Mouse (Mus musculus): Measurements from ENCODE around the gene Hhatl. TPM values are rescaled to one million over a fixed set of nuclear protein-coding genes. Genes with fewer than 3 reads are reported as not detected.
A peak's percentile ranks its signal among the peaks of the same experiment; 100 is the strongest.

Hhatl gene
- polyA plus RNA-seq, 1 experiment from 2014 or later: 4.3 TPM

DNA sequence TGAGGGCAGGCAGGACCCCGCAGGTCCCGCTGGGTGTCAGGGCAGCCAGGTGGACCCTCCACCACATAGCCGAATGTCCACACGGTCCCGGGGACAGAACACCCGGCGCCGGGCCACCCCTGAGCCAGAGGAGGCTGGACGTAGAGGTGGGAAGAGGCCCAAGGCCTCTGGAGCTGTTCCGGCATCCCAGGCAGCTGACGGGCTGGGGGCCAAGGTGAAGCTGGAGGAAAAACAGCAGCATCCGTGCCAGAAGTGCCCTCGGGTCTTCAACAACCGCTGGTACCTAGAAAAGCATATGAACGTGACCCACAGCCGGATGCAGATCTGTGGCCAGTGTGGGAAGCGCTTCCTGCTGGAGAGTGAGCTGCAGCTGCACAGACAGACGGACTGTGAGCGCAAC, 28.6 kb downstream of the Hhatl start:
- H3K27ac ChIP-seq (ENCODE audit: low read length): no peak overlapping the region
- H3K9ac ChIP-seq (ENCODE audit: low read length): no peak overlapping the region
- no peak overlapping the region for H3K4me2 ChIP-seq (ENCODE audit: low read depth, low read length)
- no peak overlapping the region for H3K4me3 ChIP-seq (replicated peaks; ENCODE audit: low read length)
- no peaks in the 10 kb centered on the region for H3K27me3 ChIP-seq (ENCODE audit: control insufficient read depth, insufficient read depth, low read length)
- H3K36me3 ChIP-seq (ENCODE audit: control insufficient read depth, insufficient read depth, low read length): peaks cover 18% of the 10 kb centered on the region
- no peaks in the 10 kb centered on the region for H3K9me3 ChIP-seq (replicated peaks; ENCODE audit: control insufficient read depth, low read length)
- no peak for ATAC-seq (ENCODE audit: insufficient read depth, low FRiP score)
- peaks cover 12% of the 10 kb centered on the region for H3K4me1 ChIP-seq (ENCODE audit: control insufficient read depth, insufficient read depth, low read length)
- 86% methylated on average over 19 of the region's 19 CpGs for WGBS

DNA sequence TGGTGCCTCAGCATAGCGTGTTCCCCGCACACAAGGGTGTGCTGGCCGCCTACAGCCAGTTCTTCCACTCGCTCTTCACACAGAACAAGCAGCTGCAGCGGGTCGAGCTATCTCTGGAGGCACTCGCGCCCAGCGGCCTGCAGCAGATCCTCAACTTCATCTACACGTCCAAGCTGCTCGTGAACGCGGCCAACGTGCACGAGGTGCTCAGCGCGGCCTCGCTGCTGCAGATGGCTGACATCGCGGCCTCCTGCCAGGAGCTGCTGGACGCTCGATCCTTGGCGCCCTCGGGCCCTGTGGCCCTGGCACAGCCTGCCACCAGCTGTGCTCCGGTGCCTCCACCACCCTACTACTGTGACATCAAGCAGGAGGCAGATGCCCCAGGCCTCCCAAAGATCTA, 29.5 kb downstream of the Hhatl start:
- ATAC-seq (ENCODE audit: insufficient read depth, low FRiP score): no peak
- H3K36me3 ChIP-seq (ENCODE audit: control insufficient read depth, insufficient read depth, low read length): peaks cover 18% of the 10 kb centered on the region
- H3K9me3 ChIP-seq (replicated peaks; ENCODE audit: control insufficient read depth, low read length): no peaks in the 10 kb centered on the region
- H3K4me2 ChIP-seq (ENCODE audit: low read depth, low read length): no peak overlapping the region
- no peak overlapping the region for H3K27ac ChIP-seq (ENCODE audit: low read length)
- H3K4me3 ChIP-seq (replicated peaks; ENCODE audit: low read length): no peak overlapping the region
- WGBS: 91% methylated on average over 25 of the region's 25 CpGs
- H3K4me1 ChIP-seq (ENCODE audit: control insufficient read depth, insufficient read depth, low read length): peaks cover 19% of the 10 kb centered on the region
- no peak overlapping the region for H3K9ac ChIP-seq (ENCODE audit: low read length)
- no peaks in the 10 kb centered on the region for H3K27me3 ChIP-seq (ENCODE audit: control insufficient read depth, insufficient read depth, low read length)

DNA sequence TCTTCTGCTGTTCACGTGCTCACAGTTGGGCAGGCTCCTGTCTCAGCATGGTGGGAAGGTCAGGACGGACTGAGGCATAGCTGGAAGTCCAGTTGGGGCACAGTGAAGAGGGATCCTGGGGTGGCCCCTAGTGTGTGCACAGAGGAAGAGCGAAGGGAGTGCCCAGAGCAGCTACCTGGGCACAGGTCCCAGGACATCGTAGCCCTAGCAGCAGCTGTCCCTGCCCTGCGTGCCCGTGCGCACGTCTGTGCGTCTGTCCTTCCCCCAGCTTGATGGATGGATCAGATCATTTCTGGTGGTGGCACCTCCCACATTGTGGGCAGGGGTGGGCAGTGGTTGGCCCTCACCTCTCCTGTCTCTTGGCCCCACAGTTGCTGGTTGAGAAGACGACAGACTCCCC, 30.1 kb downstream of the Hhatl start:
- ATAC-seq (ENCODE audit: insufficient read depth, low FRiP score): no peak
- Histone ChIP-seq H3K4me1 (ENCODE audit: control insufficient read depth, insufficient read depth, low read length) (peaks cover 19% of the 10 kb centered on the region), H3K36me3 (ENCODE audit: control insufficient read depth, insufficient read depth, low read length) (peaks cover 13% of the 10 kb centered on the region), H3K4me2 (ENCODE audit: low read depth, low read length) (no peak overlapping the region), H3K27me3 (ENCODE audit: control insufficient read depth, insufficient read depth, low read length) (no peaks in the 10 kb centered on the region), H3K9ac (ENCODE audit: low read length) (no peak overlapping the region), H3K27ac (ENCODE audit: low read length) (no peak overlapping the region), H3K4me3 (replicated peaks; ENCODE audit: low read length) (no peak overlapping the region), H3K9me3 (replicated peaks; ENCODE audit: control insufficient read depth, low read length) (no peaks in the 10 kb centered on the region)
- whole genome bisulfite sequencing: 85% methylated on average over 10 of the region's 10 CpGs

DNA sequence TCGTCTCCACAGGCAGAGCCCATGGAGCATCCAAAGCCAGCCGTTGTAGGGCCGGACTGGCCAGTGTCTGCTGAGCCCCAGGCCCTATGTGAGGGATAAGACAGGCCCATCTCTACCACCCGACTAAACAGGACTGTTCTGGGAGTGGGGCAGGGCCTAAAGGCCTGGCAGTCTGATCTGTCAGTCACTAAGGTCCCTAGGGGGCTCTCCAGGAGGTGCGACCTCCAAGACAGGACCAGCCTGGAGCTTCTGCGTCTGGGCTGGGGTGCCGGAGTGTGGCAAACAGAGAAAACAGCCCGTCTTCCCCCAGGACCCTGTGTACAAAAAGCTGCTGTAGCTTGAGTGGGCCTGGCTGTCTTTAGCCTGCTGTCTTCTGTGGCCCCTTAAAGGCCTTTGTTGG, 30.5 kb downstream of the Hhatl start:
- WGBS: 71% methylated on average over 8 of the region's 8 CpGs
- Histone ChIP-seq H3K4me2 (ENCODE audit: low read depth, low read length) (0 out of 2 replicates have a peak overlapping the region, but pooled peaks have one; percentile 89), H3K36me3 (ENCODE audit: control insufficient read depth, insufficient read depth, low read length) (peaks cover 11% of the 10 kb centered on the region), H3K4me1 (ENCODE audit: control insufficient read depth, insufficient read depth, low read length) (peaks cover 19% of the 10 kb centered on the region), H3K4me3 (replicated peaks; ENCODE audit: low read length) (no peak overlapping the region), H3K27ac (ENCODE audit: low read length) (no peak overlapping the region), H3K27me3 (ENCODE audit: control insufficient read depth, insufficient read depth, low read length) (no peaks in the 10 kb centered on the region), H3K9ac (ENCODE audit: low read length) (no peak overlapping the region), H3K9me3 (replicated peaks; ENCODE audit: control insufficient read depth, low read length) (no peaks in the 10 kb centered on the region)
- ATAC-seq (ENCODE audit: insufficient read depth, low FRiP score): no peak

DNA sequence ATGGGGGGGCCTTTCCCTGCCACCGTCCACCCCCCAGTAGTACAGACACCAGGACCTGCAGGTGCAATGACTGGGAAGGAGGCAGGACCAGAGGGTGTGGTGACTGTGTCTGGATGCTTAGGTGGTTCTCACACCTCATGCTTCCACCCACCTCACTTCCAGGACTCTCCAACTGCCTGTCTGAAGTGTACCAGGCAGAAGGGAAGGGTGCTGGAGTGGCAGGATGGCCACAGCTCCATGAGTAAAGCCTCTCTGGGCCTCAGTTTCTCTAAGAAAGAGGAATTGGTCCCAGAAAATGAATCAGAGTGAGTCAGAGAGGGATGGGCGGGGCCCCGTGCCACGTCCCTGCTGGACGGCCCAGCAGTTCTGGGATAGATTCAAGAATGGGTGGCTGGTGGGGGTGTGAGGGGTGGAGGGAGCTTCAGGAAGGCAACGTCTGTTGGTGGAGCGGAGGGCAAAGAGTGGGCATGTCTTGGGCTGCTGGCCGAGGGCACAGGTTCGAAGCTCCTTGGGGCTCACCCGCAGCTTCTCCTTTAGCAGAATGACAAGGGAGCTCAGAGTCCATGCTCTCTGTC, 31.1 kb downstream of the Hhatl start:
- no peak for ATAC-seq (ENCODE audit: insufficient read depth, low FRiP score)
- peak overlapping the region; percentile 89 for H3K4me2 ChIP-seq (ENCODE audit: low read depth, low read length)
- H3K4me3 ChIP-seq (replicated peaks; ENCODE audit: low read length): peak overlapping the region; percentile 87
- WGBS: 53% methylated on average over 10 of the region's 10 CpGs
- H3K27ac ChIP-seq (ENCODE audit: low read length): peak overlapping the region; percentile 90
- H3K4me1 ChIP-seq (ENCODE audit: control insufficient read depth, insufficient read depth, low read length): peaks cover 19% of the 10 kb centered on the region
- H3K36me3 ChIP-seq (ENCODE audit: control insufficient read depth, insufficient read depth, low read length): peaks cover 13% of the 10 kb centered on the region
- H3K9ac ChIP-seq (ENCODE audit: low read length): peak overlapping the region; percentile 96
- H3K27me3 ChIP-seq (ENCODE audit: control insufficient read depth, insufficient read depth, low read length): no peaks in the 10 kb centered on the region
- H3K9me3 ChIP-seq (replicated peaks; ENCODE audit: control insufficient read depth, low read length): no peaks in the 10 kb centered on the region

DNA sequence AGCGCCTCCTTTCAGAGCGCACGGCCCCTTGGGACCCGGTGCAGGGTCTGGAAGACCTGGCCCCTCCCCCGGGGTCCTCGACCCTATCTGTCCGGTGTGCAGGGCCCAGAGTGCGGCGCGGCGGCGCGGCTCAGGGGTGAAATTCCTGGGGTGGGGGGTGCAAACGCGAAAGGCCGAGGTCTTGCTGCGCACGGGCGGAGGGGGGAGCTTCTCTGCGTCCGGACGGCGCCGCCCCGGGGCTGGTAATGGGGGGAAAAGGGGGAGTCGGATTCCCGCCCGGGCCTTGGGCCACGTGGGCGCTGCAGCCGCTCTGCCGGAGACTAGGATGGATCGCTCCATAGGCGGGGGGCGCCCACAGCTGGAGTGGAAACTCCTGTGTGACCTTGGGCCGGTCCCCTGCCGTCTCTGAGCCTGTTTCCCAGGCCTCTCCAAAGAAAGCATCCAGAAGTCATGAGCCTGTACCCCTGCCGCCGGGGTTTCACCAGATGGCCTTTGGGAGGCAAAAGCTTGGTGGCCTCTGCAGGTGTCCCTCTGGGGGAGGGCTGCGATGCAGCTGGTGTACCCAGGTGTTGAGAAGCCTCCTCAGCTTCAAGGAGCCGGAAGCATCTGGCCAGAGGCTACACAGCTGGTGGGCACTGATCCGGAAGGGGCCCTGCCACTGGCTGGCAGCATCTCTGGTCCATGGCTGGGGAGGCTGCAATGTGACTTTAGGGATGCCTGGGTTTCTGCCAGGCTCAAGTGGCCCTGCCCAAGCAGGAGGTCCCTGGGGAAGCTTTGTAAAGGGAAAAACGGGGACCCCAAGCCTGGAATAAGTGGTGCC, 31.8 kb downstream of the Hhatl start:
- H3K9ac ChIP-seq (ENCODE audit: low read length): peak overlapping the region; percentile 96
- H3K4me1 ChIP-seq (ENCODE audit: control insufficient read depth, insufficient read depth, low read length): peaks cover 19% of the 10 kb centered on the region
- 2% methylated on average over 43 of the region's 43 CpGs for WGBS
- ATAC-seq (ENCODE audit: insufficient read depth, low FRiP score): peak; percentile 73
- no peaks in the 10 kb centered on the region for H3K27me3 ChIP-seq (ENCODE audit: control insufficient read depth, insufficient read depth, low read length)
- no peaks in the 10 kb centered on the region for H3K9me3 ChIP-seq (replicated peaks; ENCODE audit: control insufficient read depth, low read length)
- peak overlapping the region; percentile 90 for H3K27ac ChIP-seq (ENCODE audit: low read length)
- H3K4me3 ChIP-seq (replicated peaks; ENCODE audit: low read length): peak overlapping the region; percentile 87
- peak overlapping the region; percentile 89 for H3K4me2 ChIP-seq (ENCODE audit: low read depth, low read length)
- peaks cover 14% of the 10 kb centered on the region for H3K36me3 ChIP-seq (ENCODE audit: control insufficient read depth, insufficient read depth, low read length)

DNA sequence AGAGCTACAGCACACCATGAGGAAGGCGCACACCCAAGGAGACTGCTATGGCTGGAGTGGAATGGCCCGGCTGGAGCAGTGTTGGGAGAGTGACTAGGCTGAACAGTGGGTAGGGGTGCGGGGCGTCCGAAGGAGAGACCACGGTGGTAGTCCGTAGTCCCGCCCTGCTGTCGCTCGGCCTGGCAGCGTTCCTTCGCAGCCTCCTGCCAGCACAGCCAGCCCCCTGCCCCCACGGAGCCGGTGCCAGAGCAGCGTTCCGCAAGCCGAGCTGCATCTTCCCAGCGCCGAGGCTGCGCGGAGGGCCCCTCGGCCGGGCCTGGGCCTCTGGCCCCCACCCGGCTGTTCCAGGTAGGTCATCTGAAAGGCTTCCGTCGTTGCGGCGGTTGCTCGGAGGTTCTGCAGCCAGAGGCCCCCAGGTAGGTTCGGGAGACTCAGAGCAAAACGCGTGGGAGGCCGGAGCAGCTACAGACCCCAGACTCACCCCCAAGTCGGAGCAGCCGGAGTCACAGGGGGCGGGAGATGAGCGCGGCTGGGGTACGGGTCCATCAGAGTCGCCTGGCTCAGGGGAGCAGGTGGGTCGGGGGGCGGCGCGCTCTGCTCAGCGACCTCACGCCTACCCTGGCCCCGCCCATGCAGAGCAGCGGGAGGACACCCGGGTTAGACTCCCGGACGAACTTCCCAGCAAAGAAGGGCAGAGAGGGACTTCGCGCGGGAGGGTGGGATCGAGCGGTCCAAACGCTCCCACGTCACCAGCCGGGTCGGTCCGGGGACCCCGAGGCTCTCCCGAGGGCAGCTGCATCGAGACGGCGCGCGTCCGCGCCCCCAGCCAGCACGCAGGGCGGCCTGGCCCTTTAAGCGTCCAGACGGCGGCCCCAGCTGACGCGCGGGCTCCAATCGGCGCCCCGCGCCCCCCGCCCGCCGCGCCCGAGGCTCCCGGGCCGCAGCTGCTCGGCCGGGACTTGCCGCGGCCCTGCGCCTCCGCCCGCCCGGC, 32.9 kb downstream of the Hhatl start, which contains the start of gene Zfp651:
Zfp651 (plus strand) TSS at position 240 of the 991 bp plus-strand sequence.
- H3K36me3 ChIP-seq (ENCODE audit: control insufficient read depth, insufficient read depth, low read length): peaks cover 11% of the 10 kb centered on the region
- under 1% methylated on average over 96 of the region's 97 CpGs for WGBS
- peaks cover 19% of the 10 kb centered on the region for H3K4me1 ChIP-seq (ENCODE audit: control insufficient read depth, insufficient read depth, low read length)

DNA sequence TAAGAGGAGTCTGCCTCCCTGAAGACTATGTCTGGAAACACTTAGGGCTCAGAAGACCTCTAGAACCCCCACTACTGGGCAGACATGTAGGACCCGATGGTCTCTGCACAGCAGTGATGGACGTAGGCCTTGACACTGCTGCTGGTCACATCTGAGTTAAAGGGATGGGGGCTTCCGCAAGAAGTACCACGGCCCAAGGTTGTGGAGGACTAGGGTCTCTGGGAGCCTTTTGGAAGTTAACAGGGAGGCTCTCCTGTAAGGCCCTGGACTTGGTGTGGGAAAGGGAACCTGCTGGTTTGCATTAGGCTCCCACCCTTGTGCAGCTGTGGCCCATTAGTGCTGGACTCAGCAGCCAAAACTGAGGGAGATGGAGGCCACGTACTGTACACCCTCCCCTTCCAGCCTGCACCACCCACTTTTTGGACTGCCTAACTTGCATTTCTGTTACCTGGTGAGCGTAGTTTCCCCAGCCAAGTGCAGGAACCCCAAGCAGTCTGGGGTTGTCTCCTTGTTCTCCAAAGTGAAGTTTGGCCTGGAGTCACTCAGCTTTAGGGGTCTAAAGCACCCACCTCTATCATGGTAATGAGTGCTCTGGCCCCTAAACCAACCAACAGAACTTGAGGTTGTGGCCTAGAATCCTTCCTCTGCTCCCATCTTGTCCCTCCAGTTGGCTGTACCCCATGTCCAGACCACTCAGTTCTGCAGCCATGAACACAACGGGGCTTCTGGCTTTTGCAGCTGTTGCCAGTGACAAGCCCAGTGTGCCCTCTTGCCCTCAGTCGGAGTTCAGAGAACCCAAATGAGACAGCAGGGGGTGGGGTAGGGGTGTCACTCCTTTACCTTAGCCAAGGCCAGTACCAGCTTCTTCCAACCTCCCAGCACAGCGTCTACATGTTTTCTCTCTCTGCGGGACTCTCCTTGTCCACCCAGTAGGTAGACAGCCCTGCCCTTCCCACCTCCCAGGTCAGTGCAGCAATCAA, 34.2 kb downstream of the Hhatl start:
- no peak for ATAC-seq (ENCODE audit: insufficient read depth, low FRiP score)
- Histone ChIP-seq H3K9ac (ENCODE audit: low read length) (peak overlapping the region; percentile 96), H3K27ac (ENCODE audit: low read length) (peak overlapping the region; percentile 90), H3K36me3 (ENCODE audit: control insufficient read depth, insufficient read depth, low read length) (peaks cover 9% of the 10 kb centered on the region; the same call in 1 of the 2 replicates), H3K9me3 (replicated peaks; ENCODE audit: control insufficient read depth, low read length) (no peaks in the 10 kb centered on the region), H3K27me3 (ENCODE audit: control insufficient read depth, insufficient read depth, low read length) (no peaks in the 10 kb centered on the region), H3K4me3 (replicated peaks; ENCODE audit: low read length) (peak overlapping the region; percentile 87), H3K4me2 (ENCODE audit: low read depth, low read length) (peak overlapping the region; percentile 89), H3K4me1 (ENCODE audit: control insufficient read depth, insufficient read depth, low read length) (peaks cover 19% of the 10 kb centered on the region)
- WGBS: 46% methylated on average over 10 of the region's 10 CpGs

More for the DNA sequence above, 32.9 kb downstream of the Hhatl start, which contains the start of gene Zfp651:
- Histone ChIP-seq H3K9me3 (replicated peaks; ENCODE audit: control insufficient read depth, low read length) (no peaks in the 10 kb centered on the region), H3K9ac (ENCODE audit: low read length) (peak within 1 kb of the TSS; percentile 96), H3K27ac (ENCODE audit: low read length) (peak within 1 kb of the TSS; percentile 90), H3K4me3 (replicated peaks; ENCODE audit: low read length) (peak within 1 kb of the TSS; percentile 87), H3K4me2 (ENCODE audit: low read depth, low read length) (peak within 1 kb of the TSS; percentile 89), H3K27me3 (ENCODE audit: control insufficient read depth, insufficient read depth, low read length) (no peaks in the 10 kb centered on the region)
- ATAC-seq (ENCODE audit: insufficient read depth, low FRiP score): peak; percentile 84
